Mouse (Mus musculus) forebrain, embryonic 15.5 days (tissue): ENCODE data around the gene Tnik. TPM values are rescaled to one million over a fixed set of nuclear protein-coding genes. Genes with fewer than 3 reads are reported as not detected.

ENCODE experiments used
- ATAC-seq: fragments of 200-750 bp; cut with Nextera tagmentation; replicated peaks from 2 replicates; pipeline ENCODE4 v1.8.0; 2017; ENCODE audit warnings: mild to moderate bottlenecking, moderate TSS enrichment, moderate library complexity
- H3K27ac ChIP-seq: fragments of 300-500 bp; sonication (generic); replicated peaks from 2 replicates; pipeline ENCODE4 v1.5.1; 2015; ENCODE audit warnings: mild to moderate bottlenecking, inconsistent platforms
- H3K27me3 ChIP-seq: fragments of 300-500 bp; sonication (generic); 2 replicates; pipeline ENCODE4 v1.6.1; 2015; ENCODE audit warnings: inconsistent platforms
- H3K36me3 ChIP-seq: fragments of 300-500 bp; sonication (generic); 2 replicates; pipeline ENCODE4 v1.6.1; 2015; ENCODE audit warnings: mild to moderate bottlenecking, inconsistent platforms
- H3K4me1 ChIP-seq: fragments of 300-500 bp; sonication (generic); 2 replicates; pipeline ENCODE4 v1.6.1; 2015; ENCODE audit warnings: inconsistent platforms
- H3K4me2 ChIP-seq: fragments of 300-500 bp; sonication (generic); replicated peaks from 2 replicates; pipeline ENCODE4 v1.6.1; 2015; ENCODE audit warnings: mild to moderate bottlenecking, inconsistent platforms
- H3K4me3 ChIP-seq: fragments of 300-500 bp; sonication (generic); 2 replicates; pipeline ENCODE4 v1.5.1; 2015; ENCODE audit warnings: mild to moderate bottlenecking, inconsistent platforms
- H3K9ac ChIP-seq: fragments of 300-500 bp; sonication (generic); replicated peaks from 2 replicates; pipeline ENCODE4 v1.6.1; 2015; ENCODE audit warnings: mild to moderate bottlenecking, inconsistent platforms
- H3K9me3 ChIP-seq: fragments of 300-500 bp; sonication (generic); 2 replicates; pipeline ENCODE4 v1.6.1; 2016; ENCODE audit warnings: inconsistent platforms
- WGBS: fragments of 180-500 bp; shearing (Covaris S2); methylation state at CpG from one replicate; pipeline ENCODE4 v1.1.7; 2015; ENCODE audit warnings: mixed read lengths; 5-methylcytosine and 5-hydroxymethylcytosine counted together
- polyA plus RNA-seq: library from polyadenylated mRNA; unstranded; fragments of >200 nt; fragmentation: Nextera tagmentation; extraction: Ambion mirVana; gene quantifications from 2 replicates; pipeline ENCODE4 v1.2.1, GENCODE M21; 2015

Tnik gene
- polyA plus RNA-seq, 1 experiment from 2014 or later = 97.8 TPM

- Histone ChIP-seq H3K4me1 (no peaks in the 10 kb centered on the region), H3K4me2 (no peak overlapping the region), H3K9ac (no peak overlapping the region), H3K4me3 (no peak overlapping the region), H3K9me3 (no peaks in the 10 kb centered on the region), H3K27me3 (no peaks in the 10 kb centered on the region), H3K36me3 (peaks cover 5% of the 10 kb centered on the region), H3K27ac (no peak overlapping the region)
- ATAC-seq = no peak
- 85% methylated on average over 5 of the region's 5 CpGs for WGBS
These were observed 100.6 kb downstream of the Tnik start for GRCm38 (mm10) chr3:28363441-28364125.

GRCm38 (mm10) chr3:28368746-28369145, 105.7 kb downstream of the Tnik start:
- Histone ChIP-seq H3K4me3 (no peak overlapping the region), H3K4me1 (no peaks in the 10 kb centered on the region), H3K27ac (no peak overlapping the region), H3K27me3 (no peaks in the 10 kb centered on the region), H3K4me2 (no peak overlapping the region), H3K9ac (no peak overlapping the region), H3K9me3 (no peaks in the 10 kb centered on the region), H3K36me3 (no peaks in the 10 kb centered on the region)
- ATAC-seq = no peak
- WGBS = 84% methylated on average over 5 of the region's 5 CpGs

- H3K36me3 ChIP-seq = no peaks in the 10 kb centered on the region
- H3K4me3 ChIP-seq = no peak overlapping the region
- H3K4me1 ChIP-seq = no peaks in the 10 kb centered on the region
- WGBS = 76% methylated on average over 1 of the region's 1 CpGs
- H3K9me3 ChIP-seq = no peaks in the 10 kb centered on the region
- no peak overlapping the region for H3K4me2 ChIP-seq
- H3K9ac ChIP-seq = no peak overlapping the region
- no peak for ATAC-seq
- H3K27ac ChIP-seq = no peak overlapping the region
- H3K27me3 ChIP-seq = no peaks in the 10 kb centered on the region
These were observed 106.3 kb downstream of the Tnik start for GRCm38 (mm10) chr3:28369266-28369665.

- ATAC-seq = no peak
- Histone ChIP-seq H3K4me1 (no peaks in the 10 kb centered on the region), H3K4me3 (no peak overlapping the region), H3K36me3 (no peaks in the 10 kb centered on the region), H3K9me3 (no peaks in the 10 kb centered on the region), H3K27ac (no peak overlapping the region), H3K4me2 (no peak overlapping the region), H3K9ac (no peak overlapping the region), H3K27me3 (no peaks in the 10 kb centered on the region)
- WGBS = 75% methylated on average over 5 of the region's 5 CpGs
These were observed 106.7 kb downstream of the Tnik start for GRCm38 (mm10) chr3:28369698-28370097.

- Histone ChIP-seq H3K4me2 (no peak overlapping the region), H3K27ac (no peak overlapping the region), H3K27me3 (no peaks in the 10 kb centered on the region), H3K9me3 (no peaks in the 10 kb centered on the region), H3K4me3 (no peak overlapping the region), H3K36me3 (no peaks in the 10 kb centered on the region), H3K9ac (no peak overlapping the region), H3K4me1 (no peaks in the 10 kb centered on the region)
- WGBS = 95% methylated on average over 1 of the region's 1 CpGs
- no peak for ATAC-seq
These were observed 108.6 kb downstream of the Tnik start for GRCm38 (mm10) chr3:28371583-28371982.

GRCm38 (mm10) chr3:28372459-28372858, 109.4 kb downstream of the Tnik start:
- Histone ChIP-seq H3K27me3 (no peaks in the 10 kb centered on the region), H3K9me3 (no peaks in the 10 kb centered on the region), H3K27ac (no peak overlapping the region), H3K4me1 (no peaks in the 10 kb centered on the region), H3K4me3 (no peak overlapping the region), H3K36me3 (no peaks in the 10 kb centered on the region), H3K4me2 (no peak overlapping the region), H3K9ac (no peak overlapping the region)
- no peak for ATAC-seq
- WGBS = 88% methylated on average over 2 of the region's 2 CpGs

- peaks cover 3% of the 10 kb centered on the region; the same call in 1 of the 2 replicates for H3K4me1 ChIP-seq
- 86% methylated on average over 6 of the region's 6 CpGs for WGBS
- no peaks in the 10 kb centered on the region for H3K36me3 ChIP-seq
- no peak overlapping the region for H3K4me2 ChIP-seq
- no peak overlapping the region for H3K4me3 ChIP-seq
- H3K27ac ChIP-seq = no peak overlapping the region
- H3K27me3 ChIP-seq = no peaks in the 10 kb centered on the region
- ATAC-seq = no peak
- no peak overlapping the region for H3K9ac ChIP-seq
- H3K9me3 ChIP-seq = no peaks in the 10 kb centered on the region
These were observed 111.9 kb downstream of the Tnik start for GRCm38 (mm10) chr3:28374738-28375510.

- Histone ChIP-seq H3K4me2 (no peak overlapping the region), H3K9ac (no peak overlapping the region), H3K9me3 (no peaks in the 10 kb centered on the region), H3K27ac (no peak overlapping the region), H3K36me3 (no peaks in the 10 kb centered on the region), H3K4me1 (peaks cover 38% of the 10 kb centered on the region), H3K27me3 (no peaks in the 10 kb centered on the region), H3K4me3 (no peak overlapping the region)
- ATAC-seq = no peak
- 20% methylated on average over 2 of the region's 2 CpGs for WGBS
These were observed 117.2 kb downstream of the Tnik start for GRCm38 (mm10) chr3:28380224-28380623.

- Histone ChIP-seq H3K9ac (no peak overlapping the region), H3K4me3 (no peak overlapping the region), H3K36me3 (no peaks in the 10 kb centered on the region), H3K4me2 (no peak overlapping the region), H3K4me1 (peaks cover 42% of the 10 kb centered on the region), H3K27me3 (no peaks in the 10 kb centered on the region), H3K27ac (peak overlapping the region; percentile 24), H3K9me3 (no peaks in the 10 kb centered on the region)
- 32% methylated on average over 11 of the region's 11 CpGs for WGBS
- peak; percentile 23; the same call in 1 of the 2 replicates for ATAC-seq
These were observed 120.6 kb downstream of the Tnik start for GRCm38 (mm10) chr3:28383526-28384126.

GRCm38 (mm10) chr3:28385199-28385975, 122.4 kb downstream of the Tnik start:
- no peaks in the 10 kb centered on the region for H3K9me3 ChIP-seq
- ATAC-seq = 0 out of 2 replicates have a peak, but pooled peaks have one; percentile 29
- H3K27ac ChIP-seq = peak overlapping the region; percentile 24; the same call in 1 of the 2 replicates
- WGBS = 90% methylated on average over 10 of the region's 10 CpGs
- H3K4me1 ChIP-seq = peaks cover 38% of the 10 kb centered on the region
- H3K4me3 ChIP-seq = no peak overlapping the region
- H3K36me3 ChIP-seq = no peaks in the 10 kb centered on the region
- no peak overlapping the region for H3K9ac ChIP-seq
- no peaks in the 10 kb centered on the region for H3K27me3 ChIP-seq
- H3K4me2 ChIP-seq = no peak overlapping the region

- H3K4me3 ChIP-seq = no peak overlapping the region
- no peaks in the 10 kb centered on the region for H3K36me3 ChIP-seq
- no peak overlapping the region for H3K9ac ChIP-seq
- no peak for ATAC-seq
- 81% methylated on average over 3 of the region's 3 CpGs for WGBS
- no peaks in the 10 kb centered on the region for H3K9me3 ChIP-seq
- H3K4me2 ChIP-seq = no peak overlapping the region
- peaks cover 19% of the 10 kb centered on the region for H3K4me1 ChIP-seq
- no peak overlapping the region for H3K27ac ChIP-seq
- H3K27me3 ChIP-seq = no peaks in the 10 kb centered on the region
These were observed 125.5 kb downstream of the Tnik start for GRCm38 (mm10) chr3:28388540-28388939.

GRCm38 (mm10) chr3:28390183-28390582, 127.2 kb downstream of the Tnik start:
- Histone ChIP-seq H3K4me1 (0 out of 2 replicates have a peak, but pooled peaks cover 3% of the 10 kb centered on the region), H3K9ac (no peak overlapping the region), H3K27me3 (no peaks in the 10 kb centered on the region), H3K4me2 (no peak overlapping the region), H3K36me3 (no peaks in the 10 kb centered on the region), H3K27ac (no peak overlapping the region), H3K9me3 (no peaks in the 10 kb centered on the region), H3K4me3 (no peak overlapping the region)
- ATAC-seq = no peak
- WGBS = 95% methylated on average over 2 of the region's 2 CpGs
